Mouse (Mus musculus): ENCODE results near the gene Bsn. TPM values are rescaled to one million over a fixed set of nuclear protein-coding genes. Genes with fewer than 3 reads are reported as not detected.
A peak's percentile ranks its signal among the peaks of the same experiment; 100 is the strongest.

Bsn gene
- polyA plus RNA-seq, 1 experiment from 2014 or later, result 5.4 TPM

- Histone ChIP-seq H3K27me3 (no peaks in the 10 kb centered on the region), H3K4me1 (no peaks in the 10 kb centered on the region), H3K27ac (no peak overlapping the region), H3K4me3 (no peak overlapping the region), H3K36me3 (peaks cover 25% of the 10 kb centered on the region), H3K9me3 (replicated peaks) (no peaks in the 10 kb centered on the region), H3K9ac (no peak overlapping the region), H3K4me2 (replicated peaks) (no peak overlapping the region)
- 90% methylated on average over 12 of the region's 12 CpGs for WGBS
- ATAC-seq (ENCODE audit: low FRiP score), result no peak
These were observed 29.7 kb upstream of the Bsn start for GRCm38 (mm10) chr9:108219766-108220379.

GRCm38 (mm10) chr9:108217936-108218543 lies 27.9 kb upstream of the Bsn start:
- H3K36me3 ChIP-seq, result peaks cover 25% of the 10 kb centered on the region
- no peak for ATAC-seq (ENCODE audit: low FRiP score)
- 74% methylated on average over 11 of the region's 11 CpGs for WGBS
- H3K27ac ChIP-seq, result no peak overlapping the region
- H3K4me2 ChIP-seq (replicated peaks), result no peak overlapping the region
- no peaks in the 10 kb centered on the region for H3K9me3 ChIP-seq (replicated peaks)
- no peak overlapping the region for H3K9ac ChIP-seq
- peaks cover 11% of the 10 kb centered on the region for H3K4me1 ChIP-seq
- H3K27me3 ChIP-seq, result no peaks in the 10 kb centered on the region
- H3K4me3 ChIP-seq, result no peak overlapping the region

GRCm38 (mm10) chr9:108217406-108217805 lies 27.2 kb upstream of the Bsn start:
- 96% methylated on average over 3 of the region's 3 CpGs for WGBS
- Histone ChIP-seq H3K4me3 (no peak overlapping the region), H3K4me1 (peaks cover 14% of the 10 kb centered on the region), H3K9ac (no peak overlapping the region), H3K27me3 (no peaks in the 10 kb centered on the region), H3K36me3 (peaks cover 25% of the 10 kb centered on the region), H3K4me2 (replicated peaks) (no peak overlapping the region), H3K9me3 (replicated peaks) (no peaks in the 10 kb centered on the region), H3K27ac (no peak overlapping the region)
- no peak for ATAC-seq (ENCODE audit: low FRiP score)

- Histone ChIP-seq H3K4me1 (peaks cover 18% of the 10 kb centered on the region), H3K27ac (peak overlapping the region; percentile 72), H3K9ac (peak overlapping the region; percentile 1; the same call in 1 of the 2 replicates), H3K9me3 (replicated peaks) (no peaks in the 10 kb centered on the region), H3K36me3 (peaks cover 37% of the 10 kb centered on the region), H3K27me3 (no peaks in the 10 kb centered on the region), H3K4me3 (no peak overlapping the region), H3K4me2 (replicated peaks) (peak overlapping the region; percentile 11; the same call in 1 of the 2 replicates)
- 14% methylated on average over 7 of the region's 7 CpGs for WGBS
- peak; percentile 81 for ATAC-seq (ENCODE audit: low FRiP score)
These were observed 22.9 kb upstream of the Bsn start for GRCm38 (mm10) chr9:108213105-108213504.

- 68% methylated on average over 2 of the region's 2 CpGs for WGBS
- H3K4me2 ChIP-seq (replicated peaks), result no peak overlapping the region
- peaks cover 37% of the 10 kb centered on the region for H3K36me3 ChIP-seq
- H3K9me3 ChIP-seq (replicated peaks), result no peaks in the 10 kb centered on the region
- ATAC-seq (ENCODE audit: low FRiP score), result no peak
- no peak overlapping the region for H3K27ac ChIP-seq
- peaks cover 18% of the 10 kb centered on the region for H3K4me1 ChIP-seq
- H3K9ac ChIP-seq, result no peak overlapping the region
- no peak overlapping the region for H3K4me3 ChIP-seq
- H3K27me3 ChIP-seq, result no peaks in the 10 kb centered on the region
These were observed 22.2 kb upstream of the Bsn start for GRCm38 (mm10) chr9:108212426-108212825.

- H3K9me3 ChIP-seq (replicated peaks), result no peaks in the 10 kb centered on the region
- no peak overlapping the region for H3K9ac ChIP-seq
- no peak for ATAC-seq (ENCODE audit: low FRiP score)
- no peaks in the 10 kb centered on the region for H3K27me3 ChIP-seq
- peaks cover 27% of the 10 kb centered on the region for H3K4me1 ChIP-seq
- no peak overlapping the region for H3K4me2 ChIP-seq (replicated peaks)
- WGBS, result 73% methylated on average over 3 of the region's 3 CpGs
- peaks cover 33% of the 10 kb centered on the region for H3K36me3 ChIP-seq
- peak overlapping the region; percentile 60 for H3K27ac ChIP-seq
- H3K4me3 ChIP-seq, result no peak overlapping the region
These were observed 15.4 kb upstream of the Bsn start for GRCm38 (mm10) chr9:108205571-108205901.

- Histone ChIP-seq H3K36me3 (peaks cover 33% of the 10 kb centered on the region), H3K9ac (no peak overlapping the region), H3K4me2 (replicated peaks) (no peak overlapping the region), H3K9me3 (replicated peaks) (no peaks in the 10 kb centered on the region), H3K4me1 (peaks cover 31% of the 10 kb centered on the region), H3K27me3 (no peaks in the 10 kb centered on the region), H3K27ac (peak overlapping the region; percentile 60), H3K4me3 (no peak overlapping the region)
- ATAC-seq (ENCODE audit: low FRiP score), result peak; percentile 65; the same call in 1 of the 2 replicates
- WGBS, result 38% methylated on average over 8 of the region's 8 CpGs
These were observed 14.8 kb upstream of the Bsn start for GRCm38 (mm10) chr9:108204884-108205570.

- peaks cover 31% of the 10 kb centered on the region for H3K4me1 ChIP-seq
- no peak overlapping the region for H3K27ac ChIP-seq
- H3K9ac ChIP-seq, result no peak overlapping the region
- no peak overlapping the region for H3K4me3 ChIP-seq
- no peak overlapping the region for H3K4me2 ChIP-seq (replicated peaks)
- no peaks in the 10 kb centered on the region for H3K9me3 ChIP-seq (replicated peaks)
- H3K27me3 ChIP-seq, result no peaks in the 10 kb centered on the region
- no peak for ATAC-seq (ENCODE audit: low FRiP score)
- peaks cover 17% of the 10 kb centered on the region for H3K36me3 ChIP-seq
- 46% methylated on average over 13 of the region's 13 CpGs for WGBS
These were observed 12.8 kb upstream of the Bsn start for GRCm38 (mm10) chr9:108203015-108203414.

GRCm38 (mm10) chr9:108202169-108202568 lies 12.0 kb upstream of the Bsn start:
- Histone ChIP-seq H3K36me3 (peaks cover 9% of the 10 kb centered on the region), H3K4me3 (no peak overlapping the region), H3K27me3 (no peaks in the 10 kb centered on the region), H3K4me2 (replicated peaks) (no peak overlapping the region), H3K9ac (no peak overlapping the region), H3K9me3 (replicated peaks) (no peaks in the 10 kb centered on the region), H3K27ac (no peak overlapping the region), H3K4me1 (peaks cover 37% of the 10 kb centered on the region)
- WGBS, result 96% methylated on average over 2 of the region's 2 CpGs
- no peak for ATAC-seq (ENCODE audit: low FRiP score)

- H3K36me3 ChIP-seq, result 0 out of 2 replicates have a peak, but pooled peaks cover under 1% of the 10 kb centered on the region
- 0 out of 2 replicates have a peak overlapping the region, but pooled peaks have one; percentile 5 for H3K9ac ChIP-seq
- peak overlapping the region; percentile 46 for H3K4me2 ChIP-seq (replicated peaks)
- peaks cover 38% of the 10 kb centered on the region for H3K4me1 ChIP-seq
- H3K27me3 ChIP-seq, result no peaks in the 10 kb centered on the region
- peak; percentile 90 for ATAC-seq (ENCODE audit: low FRiP score)
- WGBS, result under 1% methylated on average over 13 of the region's 13 CpGs
- H3K4me3 ChIP-seq, result peak overlapping the region; percentile 19
- H3K9me3 ChIP-seq (replicated peaks), result no peaks in the 10 kb centered on the region
- peak overlapping the region; percentile 46; the same call in 1 of the 2 replicates for H3K27ac ChIP-seq
These were observed 11.0 kb upstream of the Bsn start for GRCm38 (mm10) chr9:108201160-108201559.

GRCm38 (mm10) chr9:108198621-108199020 lies 8.4 kb upstream of the Bsn start:
- no peaks in the 10 kb centered on the region for H3K9me3 ChIP-seq (replicated peaks)
- no peak for ATAC-seq (ENCODE audit: low FRiP score)
- WGBS, result 54% methylated on average over 4 of the region's 4 CpGs

GRCm38 (mm10) chr9:108196920-108197677 lies 6.9 kb upstream of the Bsn start:
- Histone ChIP-seq H3K27ac (peak overlapping the region; percentile 40; the same call in 1 of the 2 replicates), H3K9me3 (replicated peaks) (no peaks in the 10 kb centered on the region), H3K36me3 (no peaks in the 10 kb centered on the region), H3K27me3 (no peaks in the 10 kb centered on the region), H3K9ac (no peak overlapping the region), H3K4me3 (no peak overlapping the region), H3K4me2 (replicated peaks) (peak overlapping the region; percentile 25; the same call in 1 of the 2 replicates), H3K4me1 (peaks cover 20% of the 10 kb centered on the region)
- no peak for ATAC-seq (ENCODE audit: low FRiP score)
- 28% methylated on average over 24 of the region's 24 CpGs for WGBS

More at GRCm38 (mm10) chr9:108198621-108199020, 8.4 kb upstream of the Bsn start:
- H3K27ac ChIP-seq, result no peak overlapping the region
- H3K4me2 ChIP-seq (replicated peaks), result no peak overlapping the region
- H3K27me3 ChIP-seq, result no peaks in the 10 kb centered on the region
- H3K36me3 ChIP-seq, result no peaks in the 10 kb centered on the region
- no peak overlapping the region for H3K9ac ChIP-seq
- peaks cover 20% of the 10 kb centered on the region for H3K4me1 ChIP-seq
- H3K4me3 ChIP-seq, result no peak overlapping the region

Data from hindbrain, embryonic 12.5 days (tissue).